Mouse (Mus musculus): Measurements from ENCODE around the gene Cnot9.

DNA sequence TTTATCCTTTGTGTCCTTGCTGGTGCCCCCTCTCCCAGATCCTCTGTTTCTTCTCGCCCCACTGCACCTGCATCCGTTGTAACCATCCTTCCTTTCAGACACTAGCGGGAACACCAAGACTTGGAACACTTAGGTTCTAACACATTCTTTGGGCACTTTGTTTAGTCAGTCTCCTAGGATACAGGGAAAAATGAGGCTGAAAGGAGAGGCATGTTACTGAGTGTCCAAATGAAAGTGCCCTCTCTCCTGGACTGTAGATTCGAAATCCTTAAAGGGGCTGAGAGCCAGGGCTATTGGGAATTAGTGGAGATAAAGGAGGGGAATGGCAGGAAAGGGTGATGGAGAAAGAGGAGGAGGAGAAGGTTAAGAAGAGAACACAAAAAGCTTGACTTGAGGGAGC lies 38.3 kb downstream of the Cnot9 start, which contains the start of gene Usp37:
- TF ChIP-seq CTCF (IDR thresholded peaks at IDR 0.05; ENCODE audit: low read depth) = no peak
- no peak for TF ChIP-seq EP300 (optimal IDR thresholded peaks at IDR 0.05)
